Mouse (Mus musculus) hindbrain, embryonic 13.5 days (tissue): ENCODE data around the gene Tnrc6c. TPM values are rescaled to one million over a fixed set of nuclear protein-coding genes. Genes with fewer than 3 reads are reported as not detected.
A peak's percentile ranks its signal among the peaks of the same experiment; 100 is the strongest.

Source experiments
- ATAC-seq: fragments of 200-750 bp; cut with Nextera tagmentation; 2 replicates; pipeline ENCODE4 v1.8.0; 2017; ENCODE audit warnings: moderate TSS enrichment; ENCODE audit not compliant: low FRiP score
- H3K27ac ChIP-seq: fragments of 300-500 bp; sonication (generic); 2 replicates; pipeline ENCODE4 v1.5.1; 2015; ENCODE audit warnings: inconsistent platforms, mild to moderate bottlenecking, moderate library complexity
- H3K27me3 ChIP-seq: fragments of 300-500 bp; sonication (generic); 2 replicates; pipeline ENCODE4 v1.6.1; 2015; ENCODE audit warnings: mild to moderate bottlenecking, inconsistent platforms
- H3K36me3 ChIP-seq: fragments of 300-500 bp; sonication (generic); 2 replicates; pipeline ENCODE4 v1.6.1; 2015; ENCODE audit warnings: mild to moderate bottlenecking, inconsistent platforms
- H3K4me1 ChIP-seq: fragments of 300-500 bp; sonication (generic); replicated peaks from 2 replicates; pipeline ENCODE4 v1.6.1; 2015; ENCODE audit warnings: inconsistent platforms
- H3K4me2 ChIP-seq: fragments of 300-500 bp; sonication (generic); 2 replicates; pipeline ENCODE4 v1.6.1; 2015; ENCODE audit warnings: inconsistent platforms, mild to moderate bottlenecking, moderate library complexity
- H3K4me3 ChIP-seq: fragments of 300-500 bp; sonication (generic); 2 replicates; pipeline ENCODE4 v1.5.1; 2015; ENCODE audit warnings: mild to moderate bottlenecking, inconsistent platforms
- H3K9ac ChIP-seq: fragments of 300-500 bp; sonication (generic); 2 replicates; pipeline ENCODE4 v1.6.1; 2015; ENCODE audit warnings: mild to moderate bottlenecking, inconsistent platforms
- H3K9me3 ChIP-seq: fragments of 300-500 bp; sonication (generic); 2 replicates; pipeline ENCODE4 v1.6.1; 2016; ENCODE audit warnings: inconsistent platforms
- WGBS: fragments of 180-500 bp; shearing (Covaris S2); methylation state at CpG from one replicate; pipeline ENCODE4 v1.1.7; 2015; 5-methylcytosine and 5-hydroxymethylcytosine counted together
- polyA plus RNA-seq: library from polyadenylated mRNA; unstranded; fragments of >200 nt; fragmentation: Nextera tagmentation; extraction: Ambion mirVana; gene quantifications from 2 replicates; pipeline ENCODE4 v1.2.1, GENCODE M21; 2015

The Tnrc6c gene
- polyA plus RNA-seq, 1 experiment from 2014 or later: 24.9 TPM

- no peaks in the 10 kb centered on the region for H3K36me3 ChIP-seq
- no peak overlapping the region for H3K4me2 ChIP-seq
- no peak overlapping the region for H3K27ac ChIP-seq
- peaks cover 41% of the 10 kb centered on the region for H3K4me1 ChIP-seq
- H3K9me3 ChIP-seq: no peaks in the 10 kb centered on the region
- no peak for ATAC-seq
- H3K9ac ChIP-seq: no peak overlapping the region
- no peak overlapping the region for H3K4me3 ChIP-seq
- WGBS: 72% methylated on average over 2 of the region's 2 CpGs
- H3K27me3 ChIP-seq: no peaks in the 10 kb centered on the region
Observed at GRCm38 (mm10) chr11:117678740-117679139, 24.7 kb downstream of the Tnrc6c start.

- Histone ChIP-seq H3K27ac (peak overlapping the region; percentile 58; the same call in 1 of the 2 replicates), H3K9ac (no peak overlapping the region), H3K4me2 (no peak overlapping the region), H3K27me3 (no peaks in the 10 kb centered on the region), H3K4me3 (no peak overlapping the region), H3K9me3 (no peaks in the 10 kb centered on the region), H3K36me3 (no peaks in the 10 kb centered on the region), H3K4me1 (peaks cover 52% of the 10 kb centered on the region)
- 9% methylated on average over 5 of the region's 5 CpGs for WGBS
- ATAC-seq: no peak
Observed at GRCm38 (mm10) chr11:117684640-117685039, 30.6 kb downstream of the Tnrc6c start.

- Histone ChIP-seq H3K9ac (no peak overlapping the region), H3K4me3 (no peak overlapping the region), H3K4me1 (peaks cover 52% of the 10 kb centered on the region), H3K4me2 (no peak overlapping the region), H3K27me3 (no peaks in the 10 kb centered on the region), H3K36me3 (no peaks in the 10 kb centered on the region), H3K27ac (no peak overlapping the region), H3K9me3 (no peaks in the 10 kb centered on the region)
- no peak for ATAC-seq
- 59% methylated on average over 3 of the region's 3 CpGs for WGBS
Observed at GRCm38 (mm10) chr11:117685461-117685860, 31.4 kb downstream of the Tnrc6c start.

- no peak for ATAC-seq
- Histone ChIP-seq H3K27me3 (no peaks in the 10 kb centered on the region), H3K4me2 (no peak overlapping the region), H3K4me3 (no peak overlapping the region), H3K9me3 (no peaks in the 10 kb centered on the region), H3K27ac (no peak overlapping the region; the same call in 1 of the 2 replicates), H3K9ac (no peak overlapping the region), H3K4me1 (peaks cover 52% of the 10 kb centered on the region), H3K36me3 (no peaks in the 10 kb centered on the region)
- 63% methylated on average over 8 of the region's 8 CpGs for WGBS
Observed at GRCm38 (mm10) chr11:117686021-117686420, 31.9 kb downstream of the Tnrc6c start.

GRCm38 (mm10) chr11:117688603-117689002 is 34.5 kb downstream of the Tnrc6c start:
- WGBS: 79% methylated on average over 2 of the region's 2 CpGs
- Histone ChIP-seq H3K36me3 (no peaks in the 10 kb centered on the region), H3K4me1 (peaks cover 51% of the 10 kb centered on the region), H3K27me3 (no peaks in the 10 kb centered on the region), H3K9ac (no peak overlapping the region), H3K4me3 (no peak overlapping the region), H3K4me2 (no peak overlapping the region), H3K27ac (no peak overlapping the region), H3K9me3 (no peaks in the 10 kb centered on the region)
- ATAC-seq: no peak

GRCm38 (mm10) chr11:117691311-117691710 is 37.2 kb downstream of the Tnrc6c start:
- Histone ChIP-seq H3K27ac (no peak overlapping the region), H3K4me3 (no peak overlapping the region), H3K9ac (no peak overlapping the region), H3K9me3 (no peaks in the 10 kb centered on the region), H3K4me2 (no peak overlapping the region), H3K27me3 (no peaks in the 10 kb centered on the region), H3K36me3 (no peaks in the 10 kb centered on the region), H3K4me1 (peaks cover 44% of the 10 kb centered on the region)
- no peak for ATAC-seq

- H3K27me3 ChIP-seq: no peaks in the 10 kb centered on the region
- no peak overlapping the region for H3K27ac ChIP-seq
- WGBS: 81% methylated on average over 5 of the region's 5 CpGs
- no peaks in the 10 kb centered on the region for H3K36me3 ChIP-seq
- H3K9me3 ChIP-seq: no peaks in the 10 kb centered on the region
- no peak overlapping the region for H3K4me2 ChIP-seq
- no peak for ATAC-seq
- H3K9ac ChIP-seq: no peak overlapping the region
- H3K4me3 ChIP-seq: no peak overlapping the region
- H3K4me1 ChIP-seq: peaks cover 52% of the 10 kb centered on the region
Observed at GRCm38 (mm10) chr11:117694050-117694449, 40.0 kb downstream of the Tnrc6c start.

- peaks cover 2% of the 10 kb centered on the region; the same call in 1 of the 2 replicates for H3K36me3 ChIP-seq
- WGBS: 63% methylated on average over 6 of the region's 6 CpGs
- peaks cover 59% of the 10 kb centered on the region for H3K4me1 ChIP-seq
- no peak overlapping the region for H3K9ac ChIP-seq
- H3K4me3 ChIP-seq: no peak overlapping the region
- no peak overlapping the region for H3K27ac ChIP-seq
- ATAC-seq: no peak
- H3K27me3 ChIP-seq: no peaks in the 10 kb centered on the region
- H3K9me3 ChIP-seq: no peaks in the 10 kb centered on the region
- H3K4me2 ChIP-seq: no peak overlapping the region
Observed at GRCm38 (mm10) chr11:117696585-117696984, 42.5 kb downstream of the Tnrc6c start.

- Histone ChIP-seq H3K4me1 (peaks cover 42% of the 10 kb centered on the region), H3K36me3 (peaks cover 17% of the 10 kb centered on the region), H3K27me3 (no peaks in the 10 kb centered on the region), H3K4me3 (no peak overlapping the region), H3K9me3 (no peaks in the 10 kb centered on the region), H3K27ac (no peak overlapping the region), H3K9ac (no peak overlapping the region), H3K4me2 (no peak overlapping the region)
- 53% methylated on average over 4 of the region's 4 CpGs for WGBS
- no peak for ATAC-seq
Observed at GRCm38 (mm10) chr11:117700871-117701270, 46.8 kb downstream of the Tnrc6c start.

- H3K9me3 ChIP-seq: no peaks in the 10 kb centered on the region
- no peak overlapping the region for H3K4me3 ChIP-seq
- H3K4me1 ChIP-seq: peaks cover 3% of the 10 kb centered on the region
- no peak overlapping the region for H3K27ac ChIP-seq
- ATAC-seq: no peak
- H3K4me2 ChIP-seq: no peak overlapping the region
- WGBS: 94% methylated on average over 2 of the region's 2 CpGs
- H3K9ac ChIP-seq: no peak overlapping the region
- H3K27me3 ChIP-seq: no peaks in the 10 kb centered on the region
- H3K36me3 ChIP-seq: peaks cover 17% of the 10 kb centered on the region
Observed at GRCm38 (mm10) chr11:117706267-117706666, 52.2 kb downstream of the Tnrc6c start.

GRCm38 (mm10) chr11:117707238-117707637 is 53.1 kb downstream of the Tnrc6c start:
- no peak overlapping the region for H3K4me2 ChIP-seq
- H3K27me3 ChIP-seq: no peaks in the 10 kb centered on the region
- 95% methylated on average over 2 of the region's 2 CpGs for WGBS

GRCm38 (mm10) chr11:117709308-117709707 is 55.2 kb downstream of the Tnrc6c start:
- Histone ChIP-seq H3K4me1 (peaks cover 3% of the 10 kb centered on the region), H3K27me3 (no peaks in the 10 kb centered on the region), H3K4me3 (no peak overlapping the region), H3K4me2 (no peak overlapping the region), H3K9me3 (0 out of 2 replicates have a peak, but pooled peaks cover 4% of the 10 kb centered on the region), H3K27ac (peak overlapping the region; percentile 36), H3K9ac (no peak overlapping the region), H3K36me3 (peaks cover 18% of the 10 kb centered on the region)
- no peak for ATAC-seq
- WGBS: 61% methylated on average over 4 of the region's 4 CpGs

More at GRCm38 (mm10) chr11:117707238-117707637, 53.1 kb downstream of the Tnrc6c start:
- H3K4me3 ChIP-seq: no peak overlapping the region
- peaks cover 3% of the 10 kb centered on the region for H3K4me1 ChIP-seq
- no peak for ATAC-seq
- H3K9me3 ChIP-seq: no peaks in the 10 kb centered on the region
- no peak overlapping the region for H3K27ac ChIP-seq
- H3K9ac ChIP-seq: no peak overlapping the region
- H3K36me3 ChIP-seq: peaks cover 15% of the 10 kb centered on the region

GRCm38 (mm10) chr11:117710815-117711294 is 56.8 kb downstream of the Tnrc6c start:
- peaks cover 3% of the 10 kb centered on the region for H3K4me1 ChIP-seq
- ATAC-seq: no peak
- H3K9me3 ChIP-seq: 0 out of 2 replicates have a peak, but pooled peaks cover 4% of the 10 kb centered on the region
- H3K4me3 ChIP-seq: no peak overlapping the region
- peaks cover 32% of the 10 kb centered on the region for H3K36me3 ChIP-seq
- WGBS: 90% methylated on average over 2 of the region's 2 CpGs
- no peak overlapping the region for H3K4me2 ChIP-seq
- H3K27me3 ChIP-seq: no peaks in the 10 kb centered on the region
- H3K9ac ChIP-seq: no peak overlapping the region
- H3K27ac ChIP-seq: no peak overlapping the region
